Mouse (Mus musculus): ENCODE results near the gene Ccnf. TPM values are rescaled to one million over a fixed set of nuclear protein-coding genes. Genes with fewer than 3 reads are reported as not detected.

The Ccnf gene
- 2.8 and 4.5 TPM in 2 replicates for polyA plus RNA-seq (2015; fragmentation: Nextera tagmentation; extraction: Ambion mirVana)

- ATAC-seq = peak; percentile 100
- peak within 1 kb of the TSS; percentile 64 for H3K4me3 ChIP-seq (ENCODE audit: low read depth, low read length)
- H3K9ac ChIP-seq (replicated peaks; ENCODE audit: low read depth) = peak within 1 kb of the TSS; percentile 51
- TF ChIP-seq CTCF (IDR thresholded peaks at IDR 0.05) (peak; percentile 56), EP300 (IDR thresholded peaks at IDR 0.05) (no peak)
- peak within 1 kb of the TSS; percentile 34; the same call in 1 of the 2 replicates for H3K27ac ChIP-seq (ENCODE audit: low read length)
- H3K36me3 ChIP-seq (ENCODE audit: insufficient read depth, low read length) = no peaks in the 10 kb centered on the region
- H3K9me3 ChIP-seq (ENCODE audit: low read length) = no peaks in the 10 kb centered on the region
- DNase-seq (ENCODE audit: low spot score) = peak; percentile 100
- WGBS = 0% methylated on average over 48 of the region's 48 CpGs
- H3K4me2 ChIP-seq (replicated peaks; ENCODE audit: low read depth, low read length) = peak within 1 kb of the TSS; percentile 87
- H3K4me1 ChIP-seq (ENCODE audit: insufficient read depth, low read depth, low read length) = peaks cover 8% of the 10 kb centered on the region
- H3K27me3 ChIP-seq (replicated peaks; ENCODE audit: insufficient read depth, low read length) = no peaks in the 10 kb centered on the region
Observed at GRCm38 (mm10) chr17:24251320-24252069, at the start of gene Ccnf. Gene Ccnf, minus strand, starts transcription at chr17:24251484.

DNA sequence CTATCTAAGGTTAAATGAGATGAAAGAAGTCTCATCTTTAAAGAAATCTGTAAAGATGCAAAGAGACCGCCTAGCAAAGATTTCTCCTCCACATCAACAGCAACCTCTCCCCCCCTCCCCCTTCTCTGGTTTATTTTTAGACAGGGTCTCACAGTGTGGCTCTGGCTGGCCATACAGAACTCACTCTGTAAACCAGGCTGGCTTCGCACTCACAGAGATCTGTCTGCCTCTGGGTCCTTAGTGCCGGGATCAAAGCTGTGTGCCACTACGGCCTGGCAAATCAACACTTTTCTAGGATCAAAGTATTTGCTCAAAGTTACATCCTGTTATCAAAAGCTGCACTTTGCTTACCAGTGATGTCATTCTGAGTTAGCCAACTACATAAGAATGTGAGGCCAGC lies 49.4 kb upstream of the Ccnf start:
- WGBS = 43% methylated on average over 4 of the region's 4 CpGs
- DNase-seq (ENCODE audit: low spot score) = no peak
- no peak for TF ChIP-seq EP300 (IDR thresholded peaks at IDR 0.05)
- no peak for TF ChIP-seq CTCF (IDR thresholded peaks at IDR 0.05)
- H3K4me1 ChIP-seq (ENCODE audit: insufficient read depth, low read depth, low read length) = no peaks in the 10 kb centered on the region
- no peak overlapping the region for H3K4me2 ChIP-seq (replicated peaks; ENCODE audit: low read depth, low read length)
- no peak for ATAC-seq
- H3K9me3 ChIP-seq (ENCODE audit: low read length) = no peaks in the 10 kb centered on the region
- H3K36me3 ChIP-seq (ENCODE audit: insufficient read depth, low read length) = no peaks in the 10 kb centered on the region
- H3K27me3 ChIP-seq (replicated peaks; ENCODE audit: insufficient read depth, low read length) = no peaks in the 10 kb centered on the region
- H3K9ac ChIP-seq (replicated peaks; ENCODE audit: low read depth) = no peak overlapping the region
- no peak overlapping the region for H3K27ac ChIP-seq (ENCODE audit: low read length)
- no peak overlapping the region for H3K4me3 ChIP-seq (ENCODE audit: low read depth, low read length)

DNA sequence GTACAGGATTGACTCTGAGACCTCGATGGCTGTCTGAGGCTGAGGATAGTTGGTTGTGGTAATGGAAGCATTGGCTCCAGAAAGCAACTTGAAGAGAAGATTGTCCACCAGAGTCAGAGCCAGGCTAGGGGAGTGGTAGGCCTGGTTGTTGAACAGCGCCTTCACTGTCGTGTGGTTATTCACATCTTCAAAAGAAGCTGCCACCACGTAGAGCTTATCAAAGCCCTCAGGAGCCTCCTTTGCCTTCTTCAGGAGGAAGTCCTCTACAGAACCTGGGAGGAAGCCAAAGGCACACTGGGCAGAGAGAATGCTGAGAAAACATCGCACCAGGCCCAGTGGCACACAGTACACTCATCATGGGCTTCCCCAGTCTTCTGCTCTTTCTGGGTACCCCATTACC lies 38.1 kb upstream of the Ccnf start:
- DNase-seq (ENCODE audit: low spot score) = no peak
- no peak overlapping the region for H3K9ac ChIP-seq (replicated peaks; ENCODE audit: low read depth)
- no peak for ATAC-seq
- H3K27ac ChIP-seq (ENCODE audit: low read length) = no peak overlapping the region
- TF ChIP-seq CTCF (IDR thresholded peaks at IDR 0.05) (no peak), EP300 (IDR thresholded peaks at IDR 0.05) (no peak)
- no peak overlapping the region for H3K4me3 ChIP-seq (ENCODE audit: low read depth, low read length)
- H3K4me1 ChIP-seq (ENCODE audit: insufficient read depth, low read depth, low read length) = no peaks in the 10 kb centered on the region
- no peaks in the 10 kb centered on the region for H3K27me3 ChIP-seq (replicated peaks; ENCODE audit: insufficient read depth, low read length)
- no peak overlapping the region for H3K4me2 ChIP-seq (replicated peaks; ENCODE audit: low read depth, low read length)
- 68% methylated on average over 5 of the region's 5 CpGs for WGBS
- no peaks in the 10 kb centered on the region for H3K9me3 ChIP-seq (ENCODE audit: low read length)
- no peaks in the 10 kb centered on the region for H3K36me3 ChIP-seq (ENCODE audit: insufficient read depth, low read length)

DNA sequence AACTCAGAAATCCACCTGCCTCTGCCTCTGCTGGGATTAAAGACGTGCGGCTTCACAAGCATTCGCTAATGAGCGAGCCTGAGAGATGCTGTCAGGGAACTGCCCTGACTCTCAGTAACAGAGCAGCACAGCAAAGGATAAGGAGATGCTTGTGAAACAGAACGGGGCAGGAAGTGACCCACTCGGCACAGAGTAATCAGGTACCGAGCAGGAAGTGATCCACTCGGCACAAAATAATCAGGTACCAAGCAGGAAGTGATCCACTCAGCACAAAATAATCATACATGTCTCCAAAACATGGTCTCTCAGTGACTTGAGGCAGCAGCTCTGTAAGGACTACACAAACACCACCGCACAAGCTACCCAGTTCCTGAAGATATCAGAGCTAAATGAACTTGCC lies 37.2 kb upstream of the Ccnf start:
- H3K9me3 ChIP-seq (ENCODE audit: low read length) = no peaks in the 10 kb centered on the region
- no peak for TF ChIP-seq EP300 (IDR thresholded peaks at IDR 0.05)
- TF ChIP-seq CTCF (IDR thresholded peaks at IDR 0.05) = no peak
- H3K4me3 ChIP-seq (ENCODE audit: low read depth, low read length) = no peak overlapping the region
- H3K4me2 ChIP-seq (replicated peaks; ENCODE audit: low read depth, low read length) = no peak overlapping the region
- H3K27ac ChIP-seq (ENCODE audit: low read length) = no peak overlapping the region
- no peak for ATAC-seq
- H3K27me3 ChIP-seq (replicated peaks; ENCODE audit: insufficient read depth, low read length) = no peaks in the 10 kb centered on the region
- H3K9ac ChIP-seq (replicated peaks; ENCODE audit: low read depth) = no peak overlapping the region
- H3K36me3 ChIP-seq (ENCODE audit: insufficient read depth, low read length) = no peaks in the 10 kb centered on the region
- H3K4me1 ChIP-seq (ENCODE audit: insufficient read depth, low read depth, low read length) = no peaks in the 10 kb centered on the region
- 60% methylated on average over 9 of the region's 9 CpGs for WGBS
- DNase-seq (ENCODE audit: low spot score) = no peak

DNA sequence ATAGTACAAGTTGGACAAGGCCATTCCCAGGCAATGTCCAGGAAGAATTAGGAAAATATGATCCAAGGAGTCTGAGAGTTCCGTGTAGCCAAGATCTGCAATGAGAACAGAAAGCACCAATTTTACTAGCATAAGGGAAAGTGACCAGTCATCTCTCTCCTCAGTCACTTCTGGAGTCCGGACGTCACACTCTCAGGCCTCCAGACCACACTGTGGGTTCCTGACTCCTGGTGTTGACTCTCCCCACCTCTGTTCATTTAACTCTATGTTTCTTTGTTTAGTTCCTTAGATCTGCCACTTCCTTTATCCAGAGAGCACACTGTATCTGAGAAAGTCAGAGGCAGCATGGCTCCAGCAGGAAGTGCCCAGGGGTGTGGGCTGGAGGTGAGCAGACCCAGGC lies 34.4 kb upstream of the Ccnf start:
- WGBS = 57% methylated on average over 3 of the region's 3 CpGs
- no peaks in the 10 kb centered on the region for H3K27me3 ChIP-seq (replicated peaks; ENCODE audit: insufficient read depth, low read length)
- H3K27ac ChIP-seq (ENCODE audit: low read length) = no peak overlapping the region
- ATAC-seq = no peak
- no peak overlapping the region for H3K4me3 ChIP-seq (ENCODE audit: low read depth, low read length)
- DNase-seq (ENCODE audit: low spot score) = no peak
- H3K9ac ChIP-seq (replicated peaks; ENCODE audit: low read depth) = no peak overlapping the region
- no peak for TF ChIP-seq EP300 (IDR thresholded peaks at IDR 0.05)
- no peak for TF ChIP-seq CTCF (IDR thresholded peaks at IDR 0.05)
- no peaks in the 10 kb centered on the region for H3K4me1 ChIP-seq (ENCODE audit: insufficient read depth, low read depth, low read length)
- no peaks in the 10 kb centered on the region for H3K9me3 ChIP-seq (ENCODE audit: low read length)
- H3K36me3 ChIP-seq (ENCODE audit: insufficient read depth, low read length) = no peaks in the 10 kb centered on the region
- H3K4me2 ChIP-seq (replicated peaks; ENCODE audit: low read depth, low read length) = no peak overlapping the region

DNA sequence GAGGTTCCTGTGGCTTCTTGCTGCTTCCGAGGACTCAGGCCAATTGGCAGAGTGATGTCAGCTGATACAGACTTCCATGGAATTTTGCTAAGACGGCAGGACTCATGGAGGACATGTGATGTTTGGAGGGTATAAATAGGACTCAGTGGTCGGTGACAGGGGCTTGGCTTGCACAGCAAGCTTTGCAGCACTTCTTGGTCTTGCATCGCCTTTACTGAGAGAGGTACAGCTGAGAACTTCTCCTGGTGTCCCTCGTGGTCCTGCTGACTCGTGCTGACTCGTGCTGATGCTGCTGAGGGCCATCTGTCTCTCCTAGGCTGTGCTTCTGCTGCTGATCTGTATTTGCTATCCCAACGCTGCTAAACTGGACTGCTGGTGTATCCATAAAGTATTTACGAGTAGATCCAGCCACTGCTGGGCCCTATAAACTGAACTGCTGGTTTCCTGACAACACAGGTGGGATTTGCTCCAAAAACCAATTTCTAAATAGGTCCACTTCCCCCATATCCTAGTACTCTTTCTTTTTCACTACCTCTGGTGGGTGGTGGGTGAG lies 32.1 kb upstream of the Ccnf start:
- TF ChIP-seq EP300 (IDR thresholded peaks at IDR 0.05) (no peak), CTCF (IDR thresholded peaks at IDR 0.05) (no peak)
- no peaks in the 10 kb centered on the region for H3K9me3 ChIP-seq (ENCODE audit: low read length)
- no peaks in the 10 kb centered on the region for H3K4me1 ChIP-seq (ENCODE audit: insufficient read depth, low read depth, low read length)
- 60% methylated on average over 9 of the region's 9 CpGs for WGBS
- no peak overlapping the region for H3K27ac ChIP-seq (ENCODE audit: low read length)
- DNase-seq (ENCODE audit: low spot score) = no peak
- no peak overlapping the region for H3K4me2 ChIP-seq (replicated peaks; ENCODE audit: low read depth, low read length)
- no peak overlapping the region for H3K9ac ChIP-seq (replicated peaks; ENCODE audit: low read depth)
- no peak for ATAC-seq
- H3K36me3 ChIP-seq (ENCODE audit: insufficient read depth, low read length) = no peaks in the 10 kb centered on the region
- H3K27me3 ChIP-seq (replicated peaks; ENCODE audit: insufficient read depth, low read length) = no peaks in the 10 kb centered on the region
- no peak overlapping the region for H3K4me3 ChIP-seq (ENCODE audit: low read depth, low read length)
